Mouse (Mus musculus) testis, adult 2 months (tissue): ENCODE measurements at regions not wholly inside any gene's neighbourhood (a gene's known extent, or its start where the extent isn't known, plus 50 kb on each side); places are given as distances from the start of the nearest gene placed in this dataset.

ENCODE experiments used
- H3K27ac ChIP-seq: fragments of 200-500 bp; 2 replicates; pipeline ENCODE4 v1.5.1; 2012; ENCODE audit warnings: low read depth, low read length; ENCODE audit not compliant: control insufficient read depth, insufficient read depth
- H3K27me3 ChIP-seq: fragments of 200-500 bp; 2 replicates; pipeline ENCODE4 v1.6.1; 2012; ENCODE audit warnings: mild to moderate bottlenecking, low read length, moderate library complexity; ENCODE audit not compliant: control insufficient read depth, insufficient read depth
- H3K36me3 ChIP-seq: fragments of 200-500 bp; 2 replicates; pipeline ENCODE4 v1.6.1; 2012; ENCODE audit warnings: mild to moderate bottlenecking, low read length; ENCODE audit not compliant: control insufficient read depth, insufficient read depth
- H3K4me1 ChIP-seq: fragments of 200-500 bp; 2 replicates; pipeline ENCODE4 v1.6.1; 2012; ENCODE audit warnings: low read length; ENCODE audit not compliant: control insufficient read depth, insufficient read depth
- H3K4me3 ChIP-seq: fragments of 200-500 bp; 2 replicates; pipeline ENCODE4 v1.5.1; 2012; ENCODE audit warnings: low read depth, mild to moderate bottlenecking, low read length, moderate library complexity, mixed read lengths; ENCODE audit not compliant: control insufficient read depth
- CTCF ChIP-seq: fragments of 200-500 bp; IDR thresholded peaks from 2 replicates; pipeline ENCODE4 v1.5.1; 2012; ENCODE audit warnings: low read depth, mild to moderate bottlenecking, inconsistent platforms, low read length, moderate library complexity; ENCODE audit not compliant: control insufficient read depth, insufficient read depth, insufficient replicate concordance
- POLR2A ChIP-seq: fragments of 200-500 bp; IDR thresholded peaks from 2 replicates; pipeline ENCODE4 v1.6.1; 2012; ENCODE audit warnings: low read depth, mild to moderate bottlenecking, inconsistent platforms, low read length, moderate library complexity; ENCODE audit not compliant: control insufficient read depth

GRCm38 (mm10) chr10:122194139-122194538, 97.0 kb upstream of the Rxylt1 start:
- no peaks in the 10 kb centered on the region for H3K36me3 ChIP-seq
- no peak for TF ChIP-seq POLR2A
- no peak for TF ChIP-seq CTCF

GRCm38 (mm10) chr10:122193343-122193742, 96.2 kb upstream of the Rxylt1 start:
- TF ChIP-seq CTCF (no peak), POLR2A (no peak)
- Histone ChIP-seq H3K36me3 (no peaks in the 10 kb centered on the region), H3K4me1 (no peaks in the 10 kb centered on the region), H3K27me3 (no peaks in the 10 kb centered on the region), H3K4me3 (no peak overlapping the region), H3K27ac (no peak overlapping the region)

More at GRCm38 (mm10) chr10:122194139-122194538, 97.0 kb upstream of the Rxylt1 start:
- H3K4me3 ChIP-seq: no peak overlapping the region
- no peaks in the 10 kb centered on the region for H3K27me3 ChIP-seq
- no peaks in the 10 kb centered on the region for H3K4me1 ChIP-seq
- no peak overlapping the region for H3K27ac ChIP-seq

- TF ChIP-seq POLR2A (no peak), CTCF (no peak)
- H3K27me3 ChIP-seq: no peaks in the 10 kb centered on the region
- H3K4me1 ChIP-seq: no peaks in the 10 kb centered on the region
- H3K27ac ChIP-seq: no peak overlapping the region
- no peak overlapping the region for H3K4me3 ChIP-seq
- no peaks in the 10 kb centered on the region for H3K36me3 ChIP-seq
Measured at GRCm38 (mm10) chr10:122185152-122185745, 88.1 kb upstream of the Rxylt1 start.

- Histone ChIP-seq H3K4me1 (no peaks in the 10 kb centered on the region), H3K36me3 (no peaks in the 10 kb centered on the region), H3K27me3 (no peaks in the 10 kb centered on the region), H3K4me3 (no peak overlapping the region), H3K27ac (no peak overlapping the region)
- TF ChIP-seq CTCF: no peak
- TF ChIP-seq POLR2A: no peak
Measured at GRCm38 (mm10) chr10:122183025-122183424, 85.9 kb upstream of the Rxylt1 start.

- no peak overlapping the region for H3K27ac ChIP-seq
- H3K4me1 ChIP-seq: no peaks in the 10 kb centered on the region
- H3K4me3 ChIP-seq: no peak overlapping the region
- H3K36me3 ChIP-seq: no peaks in the 10 kb centered on the region
- TF ChIP-seq POLR2A: no peak
- TF ChIP-seq CTCF: no peak
- no peaks in the 10 kb centered on the region for H3K27me3 ChIP-seq
Measured at GRCm38 (mm10) chr10:122149038-122149437, 51.9 kb upstream of the Rxylt1 start.

- no peaks in the 10 kb centered on the region for H3K27me3 ChIP-seq
- no peaks in the 10 kb centered on the region for H3K36me3 ChIP-seq
- no peaks in the 10 kb centered on the region for H3K4me1 ChIP-seq
- no peak overlapping the region for H3K27ac ChIP-seq
- H3K4me3 ChIP-seq: no peak overlapping the region
- no peak for TF ChIP-seq POLR2A
- no peak for TF ChIP-seq CTCF
Measured at GRCm38 (mm10) chr10:122148609-122149008, 51.4 kb upstream of the Rxylt1 start.
